Mouse (Mus musculus): ENCODE measurements around the gene Irf3.

DNA sequence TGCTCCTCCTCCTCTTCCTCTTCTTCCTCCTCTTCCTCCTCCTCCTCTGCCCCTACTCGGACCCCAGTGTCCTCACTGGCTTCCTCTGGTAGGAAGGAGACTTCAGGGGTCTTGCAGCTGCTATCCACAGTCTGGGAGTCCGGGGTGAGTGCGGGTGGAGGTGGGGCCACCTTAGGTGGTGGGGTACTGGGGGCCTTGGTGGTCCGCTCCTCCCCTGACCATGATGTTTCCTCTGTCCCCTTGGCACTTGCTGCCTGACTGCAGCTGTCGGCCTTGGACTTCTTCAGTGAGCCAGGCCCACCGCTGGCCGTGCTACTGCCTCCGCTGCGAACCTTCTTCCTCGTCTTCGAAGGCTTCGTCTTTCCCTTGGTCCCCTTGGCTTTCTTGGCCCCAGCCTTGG is 9.1 kb downstream of the Irf3 start:
- TF ChIP-seq HCFC1 (IDR thresholded peaks at IDR 0.05; ENCODE audit: borderline replicate concordance, insufficient read depth, low read length) (no peak), MAFK (IDR thresholded peaks at IDR 0.05; ENCODE audit: insufficient read depth, low read depth, low read length) (no peak)
